Mouse (Mus musculus) gastrocnemius, postnatal 25 days (tissue): ENCODE results near the gene Plcl1. TPM values are rescaled to one million over a fixed set of nuclear protein-coding genes. Genes with fewer than 3 reads are reported as not detected.
A peak's percentile ranks its signal among the peaks of the same experiment; 100 is the strongest.

ENCODE experiments used
- DNase-seq: peaks from one replicate; pipeline ENCODE4 v3.0.0; 2022
- long read RNA-seq, 2 experiments: library from polyadenylated mRNA; stranded (forward); transcript quantifications; one replicate each; pipeline ENCODE4 v2.0.0; 2021
- total RNA-seq, 2 experiments: library from RNA; stranded (reverse); gene quantifications; 1 replicate in 1 of 2; 2 replicates in 1 of 2; pipeline ENCODE4 v1.2.3; 2021

Gene Plcl1
- 1 to 10 TPM; 3.1 to 3.9 TPM for total RNA-seq
- long read RNA-seq, experiment 1, result 0 reads
- long read RNA-seq, experiment 2, partial matches to known transcripts, result 0 of 1 reads
- long read RNA-seq, experiment 2, other reads (novel, unspliced or antisense), result 1 of 1 reads

- DNase-seq, result peak; percentile 97
Measured at GRCm38 (mm10) chr1:55405272-55406022, at the start of gene Plcl1. TSS of gene Plcl1 (plus strand) at chr1:55405921.

- DNase-seq, result no peak
Measured at GRCm38 (mm10) chr1:55362634-55363033, 43.1 kb upstream of the Plcl1 start.

GRCm38 (mm10) chr1:55363044-55363565, 42.6 kb upstream of the Plcl1 start, which contains the start of gene Boll:
TSS of gene Boll (minus strand) at chr1:55363469.
- DNase-seq, result peak; percentile 35

- peak; percentile 24 for DNase-seq
Measured at GRCm38 (mm10) chr1:55363586-55363985, 42.1 kb upstream of the Plcl1 start.

- DNase-seq, result no peak
Measured at GRCm38 (mm10) chr1:55372626-55373025, 33.1 kb upstream of the Plcl1 start.

GRCm38 (mm10) chr1:55380527-55380926, 25.2 kb upstream of the Plcl1 start:
- DNase-seq, result no peak

GRCm38 (mm10) chr1:55383114-55383773, 22.5 kb upstream of the Plcl1 start:
- peak; percentile 55 for DNase-seq

- no peak for DNase-seq
Measured at GRCm38 (mm10) chr1:55399891-55400290, 5.8 kb upstream of the Plcl1 start.

GRCm38 (mm10) chr1:55404439-55404838, 1.3 kb upstream of the Plcl1 start:
- no peak for DNase-seq

GRCm38 (mm10) chr1:55406023-55406413, 297 bp downstream of the Plcl1 start:
- DNase-seq, result peak; percentile 78

GRCm38 (mm10) chr1:55406531-55407375, 1.0 kb downstream of the Plcl1 start:
- DNase-seq, result no peak

GRCm38 (mm10) chr1:55410670-55411069, 4.9 kb downstream of the Plcl1 start:
- DNase-seq, result no peak

GRCm38 (mm10) chr1:55411079-55411478, 5.4 kb downstream of the Plcl1 start:
- no peak for DNase-seq

GRCm38 (mm10) chr1:55412569-55412968, 6.8 kb downstream of the Plcl1 start:
- no peak for DNase-seq

GRCm38 (mm10) chr1:55413534-55413933, 7.8 kb downstream of the Plcl1 start:
- DNase-seq, result no peak

GRCm38 (mm10) chr1:55418968-55419367, 13.2 kb downstream of the Plcl1 start:
- no peak for DNase-seq

- no peak for DNase-seq
Measured at GRCm38 (mm10) chr1:55427607-55428006, 21.9 kb downstream of the Plcl1 start.

- no peak for DNase-seq
Measured at GRCm38 (mm10) chr1:55429051-55429450, 23.3 kb downstream of the Plcl1 start.

GRCm38 (mm10) chr1:55429708-55430107, 24.0 kb downstream of the Plcl1 start:
- no peak for DNase-seq

- no peak for DNase-seq
Measured at GRCm38 (mm10) chr1:55430587-55430986, 24.9 kb downstream of the Plcl1 start.

- no peak for DNase-seq
Measured at GRCm38 (mm10) chr1:55436589-55436988, 30.9 kb downstream of the Plcl1 start.

- DNase-seq, result no peak
Measured at GRCm38 (mm10) chr1:55437095-55437494, 31.4 kb downstream of the Plcl1 start.
